Mouse (Mus musculus) bone marrow, adult 2 months (tissue): ENCODE data around the gene Tle6.

ENCODE experiments used
- CTCF ChIP-seq: fragments of 200-500 bp; IDR thresholded peaks from 2 replicates; pipeline ENCODE4 v1.5.1; 2011; ENCODE audit warnings: low read length, control low read depth; ENCODE audit not compliant: control insufficient read depth, insufficient read depth
- POLR2A ChIP-seq: fragments of 200-500 bp; IDR thresholded peaks from 2 replicates; pipeline ENCODE4 v1.6.1; 2011; ENCODE audit warnings: low read depth, mild to moderate bottlenecking, control low read depth, low read length, borderline replicate concordance; ENCODE audit not compliant: control insufficient read depth

DNA sequence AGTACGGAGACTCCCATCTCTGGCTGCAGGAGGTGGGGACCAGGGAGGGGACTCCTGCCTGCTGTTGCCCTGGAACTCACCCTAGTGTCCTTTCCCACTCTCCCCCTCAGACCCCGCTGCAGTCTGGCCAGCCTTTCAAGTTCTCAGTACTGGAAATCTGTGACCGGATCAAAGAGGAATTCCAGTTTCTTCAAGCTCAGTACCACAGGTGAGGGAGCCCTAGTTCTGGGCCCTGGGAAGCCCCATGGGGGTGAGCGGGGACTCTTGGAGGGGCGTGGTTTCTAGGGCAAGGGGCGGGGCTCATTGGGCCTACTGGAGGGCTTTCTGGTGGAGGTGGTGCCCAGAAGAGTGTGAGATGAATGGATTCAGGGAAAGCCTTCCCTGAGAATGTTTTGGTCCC, 25.2 kb downstream of the Tle6 start:
- TF ChIP-seq POLR2A (no peak), CTCF (no peak)
